Mouse (Mus musculus): ENCODE measurements around the gene Mybbp1a. TPM values are rescaled to one million over a fixed set of nuclear protein-coding genes. Genes with fewer than 3 reads are reported as not detected.

The Mybbp1a gene
- polyA plus RNA-seq, 1 experiment from 2014 or later, result 61.1 TPM

GRCm38 (mm10) chr11:72475408-72475807 is 34.3 kb downstream of the Mybbp1a start:
- 77% methylated on average over 7 of the region's 7 CpGs for WGBS
- H3K4me2 ChIP-seq (ENCODE audit: low read length), result no peak overlapping the region
- no peak overlapping the region for H3K27ac ChIP-seq (ENCODE audit: low read length)
- H3K9ac ChIP-seq (ENCODE audit: low read depth, low read length), result no peak overlapping the region
- H3K4me1 ChIP-seq (ENCODE audit: control insufficient read depth, insufficient read depth, low read length), result 0 out of 2 replicates have a peak, but pooled peaks cover 6% of the 10 kb centered on the region
- no peak overlapping the region for H3K4me3 ChIP-seq (ENCODE audit: low read depth, low read length)
- H3K36me3 ChIP-seq (ENCODE audit: control insufficient read depth, insufficient read depth, low read length), result 0 out of 2 replicates have a peak, but pooled peaks cover 4% of the 10 kb centered on the region
- H3K9me3 ChIP-seq (replicated peaks; ENCODE audit: control insufficient read depth, low read length, poor library complexity, severe bottlenecking), result no peaks in the 10 kb centered on the region
- no peaks in the 10 kb centered on the region for H3K27me3 ChIP-seq (ENCODE audit: control insufficient read depth, insufficient read depth, low read depth, low read length)
- ATAC-seq, result no peak

GRCm38 (mm10) chr11:72476074-72476625 is 35.0 kb downstream of the Mybbp1a start:
- Histone ChIP-seq H3K4me2 (ENCODE audit: low read length) (no peak overlapping the region), H3K9me3 (replicated peaks; ENCODE audit: control insufficient read depth, low read length, poor library complexity, severe bottlenecking) (no peaks in the 10 kb centered on the region), H3K27me3 (ENCODE audit: control insufficient read depth, insufficient read depth, low read depth, low read length) (no peaks in the 10 kb centered on the region), H3K4me1 (ENCODE audit: control insufficient read depth, insufficient read depth, low read length) (0 out of 2 replicates have a peak, but pooled peaks cover 6% of the 10 kb centered on the region), H3K4me3 (ENCODE audit: low read depth, low read length) (no peak overlapping the region), H3K9ac (ENCODE audit: low read depth, low read length) (no peak overlapping the region), H3K36me3 (ENCODE audit: control insufficient read depth, insufficient read depth, low read length) (0 out of 2 replicates have a peak, but pooled peaks cover 4% of the 10 kb centered on the region), H3K27ac (ENCODE audit: low read length) (no peak overlapping the region)
- no peak for ATAC-seq
- WGBS, result 82% methylated on average over 7 of the region's 7 CpGs

- 33% methylated on average over 5 of the region's 5 CpGs for WGBS
- no peaks in the 10 kb centered on the region for H3K9me3 ChIP-seq (replicated peaks; ENCODE audit: control insufficient read depth, low read length, poor library complexity, severe bottlenecking)
- ATAC-seq, result no peak
- 0 out of 2 replicates have a peak, but pooled peaks cover 4% of the 10 kb centered on the region for H3K36me3 ChIP-seq (ENCODE audit: control insufficient read depth, insufficient read depth, low read length)
- no peak overlapping the region for H3K9ac ChIP-seq (ENCODE audit: low read depth, low read length)
- H3K4me3 ChIP-seq (ENCODE audit: low read depth, low read length), result no peak overlapping the region
- H3K4me2 ChIP-seq (ENCODE audit: low read length), result no peak overlapping the region
- 0 out of 2 replicates have a peak, but pooled peaks cover 6% of the 10 kb centered on the region for H3K4me1 ChIP-seq (ENCODE audit: control insufficient read depth, insufficient read depth, low read length)
- no peaks in the 10 kb centered on the region for H3K27me3 ChIP-seq (ENCODE audit: control insufficient read depth, insufficient read depth, low read depth, low read length)
- H3K27ac ChIP-seq (ENCODE audit: low read length), result no peak overlapping the region
These were observed 36.0 kb downstream of the Mybbp1a start for GRCm38 (mm10) chr11:72477182-72477581.

GRCm38 (mm10) chr11:72477653-72478052 is 36.5 kb downstream of the Mybbp1a start:
- Histone ChIP-seq H3K36me3 (ENCODE audit: control insufficient read depth, insufficient read depth, low read length) (0 out of 2 replicates have a peak, but pooled peaks cover 4% of the 10 kb centered on the region), H3K4me3 (ENCODE audit: low read depth, low read length) (no peak overlapping the region), H3K27me3 (ENCODE audit: control insufficient read depth, insufficient read depth, low read depth, low read length) (no peaks in the 10 kb centered on the region), H3K4me2 (ENCODE audit: low read length) (no peak overlapping the region), H3K9ac (ENCODE audit: low read depth, low read length) (no peak overlapping the region), H3K9me3 (replicated peaks; ENCODE audit: control insufficient read depth, low read length, poor library complexity, severe bottlenecking) (no peaks in the 10 kb centered on the region), H3K27ac (ENCODE audit: low read length) (no peak overlapping the region), H3K4me1 (ENCODE audit: control insufficient read depth, insufficient read depth, low read length) (0 out of 2 replicates have a peak, but pooled peaks cover 6% of the 10 kb centered on the region)
- 83% methylated on average over 1 of the region's 1 CpGs for WGBS
- no peak for ATAC-seq

GRCm38 (mm10) chr11:72478228-72478627 is 37.1 kb downstream of the Mybbp1a start:
- Histone ChIP-seq H3K9ac (ENCODE audit: low read depth, low read length) (no peak overlapping the region), H3K4me2 (ENCODE audit: low read length) (no peak overlapping the region), H3K9me3 (replicated peaks; ENCODE audit: control insufficient read depth, low read length, poor library complexity, severe bottlenecking) (no peaks in the 10 kb centered on the region), H3K36me3 (ENCODE audit: control insufficient read depth, insufficient read depth, low read length) (0 out of 2 replicates have a peak, but pooled peaks cover 2% of the 10 kb centered on the region), H3K4me1 (ENCODE audit: control insufficient read depth, insufficient read depth, low read length) (0 out of 2 replicates have a peak, but pooled peaks cover 6% of the 10 kb centered on the region), H3K4me3 (ENCODE audit: low read depth, low read length) (no peak overlapping the region), H3K27me3 (ENCODE audit: control insufficient read depth, insufficient read depth, low read depth, low read length) (no peaks in the 10 kb centered on the region), H3K27ac (ENCODE audit: low read length) (no peak overlapping the region)
- ATAC-seq, result no peak
- 78% methylated on average over 6 of the region's 6 CpGs for WGBS

- H3K9me3 ChIP-seq (replicated peaks; ENCODE audit: control insufficient read depth, low read length, poor library complexity, severe bottlenecking), result no peaks in the 10 kb centered on the region
- ATAC-seq, result no peak
- no peaks in the 10 kb centered on the region for H3K27me3 ChIP-seq (ENCODE audit: control insufficient read depth, insufficient read depth, low read depth, low read length)
- H3K36me3 ChIP-seq (ENCODE audit: control insufficient read depth, insufficient read depth, low read length), result no peaks in the 10 kb centered on the region
- peaks cover 6% of the 10 kb centered on the region; the same call in 1 of the 2 replicates for H3K4me1 ChIP-seq (ENCODE audit: control insufficient read depth, insufficient read depth, low read length)
- no peak overlapping the region for H3K4me3 ChIP-seq (ENCODE audit: low read depth, low read length)
- H3K9ac ChIP-seq (ENCODE audit: low read depth, low read length), result no peak overlapping the region
- 88% methylated on average over 2 of the region's 2 CpGs for WGBS
- H3K27ac ChIP-seq (ENCODE audit: low read length), result no peak overlapping the region
- no peak overlapping the region for H3K4me2 ChIP-seq (ENCODE audit: low read length)
These were observed 38.3 kb downstream of the Mybbp1a start for GRCm38 (mm10) chr11:72479499-72479898.

GRCm38 (mm10) chr11:72481313-72481712 is 40.2 kb downstream of the Mybbp1a start:
- WGBS, result 76% methylated on average over 5 of the region's 5 CpGs
- no peak overlapping the region for H3K9ac ChIP-seq (ENCODE audit: low read depth, low read length)
- H3K36me3 ChIP-seq (ENCODE audit: control insufficient read depth, insufficient read depth, low read length), result no peaks in the 10 kb centered on the region
- H3K27me3 ChIP-seq (ENCODE audit: control insufficient read depth, insufficient read depth, low read depth, low read length), result no peaks in the 10 kb centered on the region
- no peak for ATAC-seq
- no peak overlapping the region for H3K27ac ChIP-seq (ENCODE audit: low read length)
- no peak overlapping the region for H3K4me3 ChIP-seq (ENCODE audit: low read depth, low read length)
- no peaks in the 10 kb centered on the region for H3K9me3 ChIP-seq (replicated peaks; ENCODE audit: control insufficient read depth, low read length, poor library complexity, severe bottlenecking)
- peaks cover 21% of the 10 kb centered on the region for H3K4me1 ChIP-seq (ENCODE audit: control insufficient read depth, insufficient read depth, low read length)
- H3K4me2 ChIP-seq (ENCODE audit: low read length), result no peak overlapping the region

GRCm38 (mm10) chr11:72481952-72482351 is 40.8 kb downstream of the Mybbp1a start:
- no peak for ATAC-seq

GRCm38 (mm10) chr11:72484549-72484948 is 43.4 kb downstream of the Mybbp1a start:
- Histone ChIP-seq H3K27ac (ENCODE audit: low read length) (no peak overlapping the region), H3K4me2 (ENCODE audit: low read length) (no peak overlapping the region), H3K27me3 (ENCODE audit: control insufficient read depth, insufficient read depth, low read depth, low read length) (no peaks in the 10 kb centered on the region), H3K9me3 (replicated peaks; ENCODE audit: control insufficient read depth, low read length, poor library complexity, severe bottlenecking) (no peaks in the 10 kb centered on the region), H3K36me3 (ENCODE audit: control insufficient read depth, insufficient read depth, low read length) (no peaks in the 10 kb centered on the region), H3K4me3 (ENCODE audit: low read depth, low read length) (no peak overlapping the region), H3K4me1 (ENCODE audit: control insufficient read depth, insufficient read depth, low read length) (peaks cover 32% of the 10 kb centered on the region), H3K9ac (ENCODE audit: low read depth, low read length) (no peak overlapping the region)
- WGBS, result 86% methylated on average over 6 of the region's 6 CpGs
- no peak for ATAC-seq

More at GRCm38 (mm10) chr11:72481952-72482351, 40.8 kb downstream of the Mybbp1a start:
- Histone ChIP-seq H3K4me2 (ENCODE audit: low read length) (no peak overlapping the region), H3K9ac (ENCODE audit: low read depth, low read length) (no peak overlapping the region), H3K36me3 (ENCODE audit: control insufficient read depth, insufficient read depth, low read length) (no peaks in the 10 kb centered on the region), H3K27ac (ENCODE audit: low read length) (no peak overlapping the region), H3K27me3 (ENCODE audit: control insufficient read depth, insufficient read depth, low read depth, low read length) (no peaks in the 10 kb centered on the region), H3K9me3 (replicated peaks; ENCODE audit: control insufficient read depth, low read length, poor library complexity, severe bottlenecking) (no peaks in the 10 kb centered on the region), H3K4me1 (ENCODE audit: control insufficient read depth, insufficient read depth, low read length) (peaks cover 26% of the 10 kb centered on the region), H3K4me3 (ENCODE audit: low read depth, low read length) (no peak overlapping the region)
- 87% methylated on average over 4 of the region's 4 CpGs for WGBS
